Mouse (Mus musculus): ENCODE measurements around the gene Prss50. TPM values are rescaled to one million over a fixed set of nuclear protein-coding genes. Genes with fewer than 3 reads are reported as not detected.

Prss50 gene
- total RNA-seq, 2 experiments from 2014 or later = 0.41 TPM; not detected in 1

GRCm38 (mm10) chr9:110907201-110907837, 49.6 kb downstream of the Prss50 start:
- no peak for DNase-seq

GRCm38 (mm10) chr9:110907838-110908630, 50.3 kb downstream of the Prss50 start:
- DNase-seq = no peak

GRCm38 (mm10) chr9:110908631-110909016, 50.9 kb downstream of the Prss50 start:
- no peak for DNase-seq

- no peak for DNase-seq
These were observed 51.7 kb downstream of the Prss50 start for GRCm38 (mm10) chr9:110909371-110909967.

Other genes starting within 250 kb of the Prss50 start
- 1 to 10 TPM; 1.6 to 2.2 TPM for gene Nradd, start 233.5 kb upstream of the Prss50 start, total RNA-seq (2021)
- gene Nbeal2, start 203.8 kb upstream of the Prss50 start, total RNA-seq (2021) = 1 to 10 TPM; 2.2 to 3.4 TPM
- gene Ccdc12, start 201.5 kb upstream of the Prss50 start, total RNA-seq (2021) = 10 to 100 TPM; 50.3 to 53.6 TPM
- 100 to 1,000 TPM; 260 to 321 TPM for gene Myl3, start 116.1 kb upstream of the Prss50 start, total RNA-seq (2021)
- gene Pth1r, start 110.8 kb upstream of the Prss50 start, total RNA-seq (2021) = 10 to 100 TPM in 1 of 2 experiments, 1 to 10 TPM in 1; 4.1 to 11.8 TPM
- not detected for gene Prss42, start 59.8 kb upstream of the Prss50 start, total RNA-seq (2021)
- not detected for gene Prss44, start 44.0 kb upstream of the Prss50 start, total RNA-seq (2021)
- gene Prss43, start 31.3 kb upstream of the Prss50 start, total RNA-seq (2021) = not detected
- gene Prss45, start 23.4 kb upstream of the Prss50 start, total RNA-seq (2021) = not detected
- under 1 TPM in 1 of 2 experiments, not detected in 1; 0.29 TPM for gene Prss46, start 13.5 kb upstream of the Prss50 start, total RNA-seq (2021)
- gene Als2cl, start 21.9 kb downstream of the Prss50 start, total RNA-seq (2021) = 1 to 10 TPM; 4.5 to 9.7 TPM
- under 1 TPM; 0.47 to 0.54 TPM for gene Tmie, start 22.1 kb downstream of the Prss50 start, total RNA-seq (2021)
- under 1 TPM in 1 of 2 experiments, not detected in 1; 0.99 TPM for gene Fam240a, start 58.9 kb downstream of the Prss50 start, total RNA-seq (2021)
- gene Tdgf1, start 88.2 kb downstream of the Prss50 start, total RNA-seq (2021) = not detected
- 10 to 100 TPM; 10.6 to 13.7 TPM for gene Lrrc2, start 93.6 kb downstream of the Prss50 start, total RNA-seq (2021)
- under 1 TPM; 0.92 to 0.93 TPM for gene Rtp3, start 132.6 kb downstream of the Prss50 start, total RNA-seq (2021)
- 10 to 100 TPM in 1 of 2 experiments, 1 to 10 TPM in 1; 1.1 to 10.1 TPM for gene Ltf, start 161.3 kb downstream of the Prss50 start, total RNA-seq (2021)
- gene Ccrl2, start 199.6 kb downstream of the Prss50 start, total RNA-seq (2021) = 1 to 10 TPM; 4.7 to 4.8 TPM

Measured in gastrocnemius, postnatal 10 days (tissue).